Mouse (Mus musculus) embryonic fibroblast, embryonic 13.5 days (primary cell): Measurements from ENCODE around the gene Cracr2b.
A peak's percentile ranks its signal among the peaks of the same experiment; 100 is the strongest.

Experiments
- CTCF ChIP-seq: IDR thresholded peaks from 2 replicates; pipeline ENCODE4 v1.5.1; 2011; ENCODE audit warnings: mild to moderate bottlenecking, control low read depth, low read length, moderate library complexity, borderline replicate concordance; ENCODE audit not compliant: insufficient read depth
- POLR2A ChIP-seq: IDR thresholded peaks from 2 replicates; pipeline ENCODE4 v1.6.1; 2011; ENCODE audit warnings: low read depth, mild to moderate bottlenecking, control low read depth, low read length, moderate library complexity

- TF ChIP-seq CTCF (no peak), POLR2A (peak; percentile 45; the same call in 1 of the 2 replicates)
Measured at GRCm38 (mm10) chr7:141434464-141434863, 26.4 kb upstream of the Cracr2b start.
